Mouse (Mus musculus) CD4-positive helper T cell, adult 2 months (primary cell): ENCODE results near the gene Cdc25b.
A peak's percentile ranks its signal among the peaks of the same experiment; 100 is the strongest.
"Not testable (repeated sequence)": the region's sequence is repeated elsewhere in the genome, so short reads cannot be mapped to it uniquely, and the experiment has no call there.

Experiments used
- DNase-seq: peaks from one replicate; pipeline ENCODE4 v3.0.0-alpha.2; 2012; ENCODE audit warnings: low read depth, missing footprints, low spot score

Gene Cdc25b

DNA sequence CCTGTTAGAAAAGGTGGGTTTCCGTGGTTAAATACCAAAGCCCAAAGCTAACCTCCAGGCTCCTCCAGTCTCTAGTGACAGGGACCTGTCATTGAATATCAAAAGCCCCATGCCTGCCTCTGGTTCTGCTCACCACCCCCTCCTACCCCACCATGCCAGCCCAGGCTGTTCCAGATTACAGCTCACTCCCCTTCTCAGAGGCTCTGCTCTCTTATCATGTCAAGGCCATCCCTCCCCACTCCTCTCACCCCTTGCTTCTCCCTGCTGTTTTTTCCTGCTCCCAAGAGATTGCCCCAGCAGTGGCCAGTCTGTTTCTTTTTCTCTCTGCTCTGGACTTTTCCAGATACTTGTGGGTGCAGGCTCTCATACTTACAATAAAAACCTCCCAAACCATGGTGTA is 36.8 kb downstream of the Cdc25b start:
- no peak for DNase-seq

DNA sequence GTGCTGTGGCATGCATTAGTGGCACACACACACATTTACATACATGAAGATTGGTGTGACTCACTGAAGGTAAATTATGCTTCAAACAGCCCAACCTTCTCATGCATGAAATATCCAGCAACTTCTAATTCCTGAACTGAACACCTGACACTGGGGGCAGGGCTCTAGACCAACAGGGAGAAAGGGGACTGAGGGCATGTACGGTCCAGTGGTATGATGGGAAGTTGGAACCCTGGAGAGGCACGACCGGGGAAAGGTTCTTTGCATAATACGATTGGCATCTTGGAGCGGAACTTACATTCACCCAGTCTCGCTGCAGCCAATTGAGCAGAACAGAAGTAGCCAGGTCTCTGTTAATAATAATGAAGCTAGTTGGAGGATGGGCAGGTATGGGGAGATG is 38.4 kb downstream of the Cdc25b start:
- DNase-seq, result no peak

DNA sequence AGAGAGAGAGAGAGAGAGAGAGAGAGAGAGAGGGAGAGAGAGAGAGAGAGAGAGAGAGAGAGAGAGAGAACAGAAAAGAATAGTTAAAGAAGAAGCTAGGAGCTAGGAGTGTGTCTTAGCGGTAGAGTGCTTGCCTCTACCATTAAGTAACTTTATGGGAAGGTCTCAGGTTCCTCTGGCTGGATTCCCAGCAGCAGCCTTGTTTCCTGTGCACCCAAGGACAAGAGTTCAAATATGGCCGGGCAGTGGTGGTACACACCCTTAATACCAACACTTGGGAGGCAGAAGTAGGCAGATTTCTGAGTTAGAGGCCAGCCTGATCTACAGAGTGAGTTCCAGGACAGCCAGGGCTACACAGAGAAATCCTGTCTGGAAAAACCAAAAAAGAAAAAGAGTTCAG is 39.9 kb downstream of the Cdc25b start:
- DNase-seq, result not testable (repeated sequence)

DNA sequence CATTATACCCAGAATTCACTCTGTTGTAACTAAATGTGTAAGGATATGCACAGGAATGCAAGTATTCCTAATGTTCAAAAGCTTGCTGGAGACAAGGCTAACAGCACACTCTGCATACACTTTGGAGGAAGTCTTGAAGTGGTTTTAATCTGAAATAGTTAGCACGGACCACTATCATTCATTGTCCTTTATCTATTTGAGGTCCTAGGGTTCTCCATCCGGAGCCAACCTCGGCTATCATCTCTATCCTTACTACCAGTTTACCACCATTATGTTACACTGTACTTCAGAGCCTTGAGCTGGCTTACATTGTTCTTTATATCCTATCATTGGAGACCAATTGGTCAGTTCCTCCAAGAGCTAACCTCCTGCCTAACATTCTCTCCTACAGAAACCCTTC is 40.5 kb downstream of the Cdc25b start:
- no peak for DNase-seq

DNA sequence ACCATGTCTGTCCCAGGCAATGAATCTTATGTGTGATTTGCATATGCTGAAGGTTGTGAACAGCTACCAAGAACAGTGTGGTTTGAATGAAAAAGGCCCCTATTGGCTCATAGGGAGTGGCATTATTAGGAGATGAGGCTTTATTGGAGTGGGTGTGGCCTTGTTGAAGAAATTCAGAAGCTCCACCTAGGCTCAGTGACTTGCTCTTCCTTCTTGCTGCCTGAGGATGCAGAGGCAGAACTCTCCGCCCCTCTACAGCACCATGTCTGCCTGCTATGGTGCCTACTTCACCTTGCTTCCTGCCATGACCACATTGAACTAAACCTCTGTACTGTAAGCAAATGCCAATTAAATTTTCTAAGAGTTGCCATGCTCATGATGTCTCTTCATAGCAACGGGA is 45.8 kb downstream of the Cdc25b start:
- DNase-seq, result peak; percentile 43

DNA sequence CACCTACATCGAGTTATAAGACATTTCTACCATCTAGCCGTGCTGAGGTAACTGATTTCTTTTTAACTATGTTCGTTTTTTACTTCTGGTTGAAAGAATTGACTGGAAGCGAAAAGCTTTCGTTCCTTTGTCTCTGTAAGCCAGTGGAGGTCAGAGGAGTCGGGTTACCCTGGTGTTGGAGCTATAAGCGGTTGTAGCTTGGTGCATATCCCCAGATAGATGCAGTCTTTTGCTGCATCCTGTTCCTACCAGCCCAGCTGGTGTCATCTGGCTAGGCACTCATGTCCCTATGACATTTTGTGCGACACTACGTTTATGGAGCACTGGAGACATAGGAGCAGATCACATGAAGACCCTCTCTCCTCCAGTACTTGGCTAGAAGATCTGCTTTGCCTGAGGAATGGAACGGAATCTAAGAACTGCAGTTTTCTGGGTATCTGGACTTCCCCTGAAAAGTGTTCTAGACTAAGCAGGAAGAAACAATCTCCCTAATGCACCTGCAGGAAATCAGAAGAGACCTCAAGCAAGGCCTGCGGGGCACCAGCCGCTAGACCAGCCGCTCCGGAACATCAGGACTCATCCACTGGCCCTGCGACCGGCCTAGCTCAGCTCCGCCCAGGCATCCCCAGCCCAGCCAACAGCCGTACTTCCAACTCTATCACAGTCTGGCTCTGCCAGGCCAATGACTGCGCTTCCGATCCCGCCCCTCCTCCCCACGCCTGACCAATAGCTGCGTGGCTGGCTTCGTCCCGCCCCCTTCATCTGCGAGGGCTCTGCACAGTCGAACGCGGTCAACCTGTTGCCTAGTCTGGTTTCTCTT is 46.8 kb downstream of the Cdc25b start, which contains the start of gene Mavs:
TSS of gene Mavs (plus strand) at position 757 of the 820 bp plus-strand sequence.
- DNase-seq, result peak; percentile 95

DNA sequence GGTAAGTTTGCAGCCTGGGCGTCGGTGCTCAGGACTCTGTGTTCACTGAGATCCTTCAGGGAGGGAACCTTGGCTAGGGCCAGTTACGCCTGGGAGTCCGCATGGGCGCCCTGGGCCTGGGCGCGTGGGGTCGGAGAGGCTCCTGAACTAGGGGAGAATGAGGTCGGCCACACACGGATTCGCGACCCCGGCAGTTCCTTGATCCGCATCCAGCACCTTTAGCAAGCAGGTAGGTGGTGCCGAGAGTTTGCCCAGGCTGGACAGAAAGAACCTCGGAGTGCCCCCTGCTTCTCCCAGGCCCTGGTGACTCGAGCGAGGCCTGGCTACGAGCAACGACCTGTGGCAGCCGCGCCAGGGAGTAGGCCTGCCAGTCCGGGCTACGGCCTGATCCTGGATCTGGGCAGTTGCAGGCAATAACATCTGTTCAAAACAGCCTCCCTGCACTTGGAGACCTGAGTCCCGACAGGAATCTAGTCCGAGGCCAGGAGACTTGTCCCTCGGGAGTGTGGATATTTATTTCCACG is 47.4 kb downstream of the Cdc25b start:
- no peak for DNase-seq

DNA sequence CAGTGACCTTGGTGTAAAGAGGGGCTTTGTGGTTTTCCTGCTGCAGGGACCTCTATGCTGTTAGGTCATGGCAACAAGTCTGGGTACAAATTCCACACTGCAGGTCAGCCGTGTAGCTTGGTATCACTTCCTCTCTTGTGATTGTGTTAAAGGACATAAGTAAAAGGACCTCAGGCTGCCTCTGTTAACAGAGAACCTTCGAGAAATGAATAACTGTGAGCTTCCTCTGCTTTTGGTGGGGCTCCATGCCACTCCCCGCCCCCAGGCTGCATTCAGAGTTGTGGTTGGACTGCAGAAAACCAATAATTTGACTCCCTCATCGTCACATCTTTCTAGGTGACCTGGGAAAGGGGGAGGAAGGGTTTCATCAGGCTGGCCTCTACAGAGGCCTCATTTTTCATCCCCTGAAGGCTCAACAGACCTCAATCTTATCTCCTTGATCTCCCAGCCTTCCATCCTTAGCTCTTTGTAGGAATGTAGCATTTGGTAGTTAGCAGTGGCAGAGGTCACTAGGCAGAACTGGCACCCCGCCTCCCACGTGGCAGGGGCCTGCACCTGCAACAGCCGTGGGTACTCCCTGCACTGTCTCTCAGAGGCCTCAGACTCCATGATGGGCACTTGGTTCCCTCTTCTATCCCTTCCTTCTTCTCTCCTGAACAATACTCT is 48.4 kb downstream of the Cdc25b start:
- no peak for DNase-seq

DNA sequence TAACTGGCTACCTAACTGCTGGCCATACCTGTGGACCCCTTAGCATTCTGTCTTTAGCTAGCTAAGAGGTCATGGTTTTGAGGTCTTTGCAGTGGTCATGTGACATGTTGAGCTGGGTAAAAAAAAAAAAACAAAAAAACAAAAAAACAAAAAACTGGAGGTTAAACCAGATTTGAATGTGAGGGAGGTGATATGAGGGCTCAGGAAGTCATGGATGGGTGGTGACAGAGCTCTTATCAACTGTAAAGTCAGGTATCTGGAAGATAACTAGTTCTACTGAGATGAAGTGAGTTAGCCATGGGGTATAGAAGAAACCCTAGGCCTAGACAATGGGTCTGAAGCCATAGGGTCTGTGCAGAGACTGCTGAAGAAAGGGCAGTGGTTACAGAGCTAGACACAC is 55.4 kb downstream of the Cdc25b start:
- no peak for DNase-seq

DNA sequence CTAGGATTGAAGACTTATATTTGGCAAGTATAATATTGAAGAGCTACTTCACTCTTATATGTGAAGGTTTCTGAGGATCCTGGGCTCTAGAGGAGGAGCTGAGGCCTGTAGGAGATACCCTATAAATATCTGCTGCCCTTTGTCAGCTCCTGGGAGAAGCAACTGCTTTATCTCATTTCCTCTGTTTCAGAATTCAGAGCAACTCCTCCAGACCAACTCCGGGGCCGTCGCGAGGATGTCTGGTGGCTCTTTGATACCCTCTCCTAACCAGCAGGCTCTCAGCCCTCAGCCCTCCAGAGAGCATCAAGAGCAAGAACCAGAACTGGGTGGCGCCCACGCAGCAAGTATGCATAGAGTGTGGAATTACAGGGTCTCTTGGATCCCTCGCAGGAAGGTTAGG is 56.2 kb downstream of the Cdc25b start:
- no peak for DNase-seq
